Mouse (Mus musculus) T-helper 1 cell (primary cell): ENCODE measurements around the gene Lexm.

Source experiments
- in situ Hi-C: fragments of 300-600 bp; cut with MboI, MseI; formaldehyde crosslinking; loops from one replicate; pipeline ENCODE4 v1.15.1; 2025; ENCODE audit warnings: high pct_unique_total_duplicates

Gene Lexm

GRCm38 (mm10) chr4:106582428-106583153 lies 34.5 kb downstream of the Lexm start:
- in situ Hi-C loops, result no loop called here

GRCm38 (mm10) chr4:106581865-106582204 lies 35.2 kb downstream of the Lexm start:
- in situ Hi-C loops, result no loop called here

- in situ Hi-C loops, result no loop called here
These were observed 35.7 kb downstream of the Lexm start for GRCm38 (mm10) chr4:106581176-106581864.

- in situ Hi-C loops, result no loop called here
These were observed 39.5 kb downstream of the Lexm start for GRCm38 (mm10) chr4:106577511-106577910.

- in situ Hi-C loops, result no loop called here
These were observed 42.0 kb downstream of the Lexm start for GRCm38 (mm10) chr4:106575022-106575421.

- in situ Hi-C loops, result no loop called here
These were observed 45.8 kb downstream of the Lexm start for GRCm38 (mm10) chr4:106571081-106571724.

GRCm38 (mm10) chr4:106569680-106570079 lies 47.4 kb downstream of the Lexm start:
- in situ Hi-C loops, result no loop called here

- in situ Hi-C loops, result no loop called here
These were observed 52.9 kb downstream of the Lexm start for GRCm38 (mm10) chr4:106564161-106564560.

GRCm38 (mm10) chr4:106562837-106563790 lies 53.9 kb downstream of the Lexm start:
- in situ Hi-C loops, result no loop called here

GRCm38 (mm10) chr4:106562006-106562405 lies 55.0 kb downstream of the Lexm start:
- in situ Hi-C loops, result no loop called here

GRCm38 (mm10) chr4:106560846-106561781 lies 55.9 kb downstream of the Lexm start, which contains the start of gene Dhcr24:
Gene Dhcr24, plus strand, starts transcription at chr4:106561038.
- in situ Hi-C loops, result no loop called here

- in situ Hi-C loops, result no loop called here
These were observed 56.7 kb downstream of the Lexm start for GRCm38 (mm10) chr4:106560213-106560845.

GRCm38 (mm10) chr4:106559343-106560212 lies 57.5 kb downstream of the Lexm start:
- in situ Hi-C loops, result no loop called here

- in situ Hi-C loops, result no loop called here
These were observed 59.1 kb downstream of the Lexm start for GRCm38 (mm10) chr4:106557978-106558377.

- in situ Hi-C loops, result no loop called here
These were observed 59.8 kb downstream of the Lexm start for GRCm38 (mm10) chr4:106557262-106557661.

GRCm38 (mm10) chr4:106550516-106551166 lies 66.4 kb downstream of the Lexm start:
- in situ Hi-C loops, result no loop called here

GRCm38 (mm10) chr4:106548113-106548512 lies 68.9 kb downstream of the Lexm start:
- in situ Hi-C loops, result no loop called here

GRCm38 (mm10) chr4:106546896-106547295 lies 70.1 kb downstream of the Lexm start:
- in situ Hi-C loops, result no loop called here
